Mouse (Mus musculus): ENCODE data around the gene H6pd.

DNA sequence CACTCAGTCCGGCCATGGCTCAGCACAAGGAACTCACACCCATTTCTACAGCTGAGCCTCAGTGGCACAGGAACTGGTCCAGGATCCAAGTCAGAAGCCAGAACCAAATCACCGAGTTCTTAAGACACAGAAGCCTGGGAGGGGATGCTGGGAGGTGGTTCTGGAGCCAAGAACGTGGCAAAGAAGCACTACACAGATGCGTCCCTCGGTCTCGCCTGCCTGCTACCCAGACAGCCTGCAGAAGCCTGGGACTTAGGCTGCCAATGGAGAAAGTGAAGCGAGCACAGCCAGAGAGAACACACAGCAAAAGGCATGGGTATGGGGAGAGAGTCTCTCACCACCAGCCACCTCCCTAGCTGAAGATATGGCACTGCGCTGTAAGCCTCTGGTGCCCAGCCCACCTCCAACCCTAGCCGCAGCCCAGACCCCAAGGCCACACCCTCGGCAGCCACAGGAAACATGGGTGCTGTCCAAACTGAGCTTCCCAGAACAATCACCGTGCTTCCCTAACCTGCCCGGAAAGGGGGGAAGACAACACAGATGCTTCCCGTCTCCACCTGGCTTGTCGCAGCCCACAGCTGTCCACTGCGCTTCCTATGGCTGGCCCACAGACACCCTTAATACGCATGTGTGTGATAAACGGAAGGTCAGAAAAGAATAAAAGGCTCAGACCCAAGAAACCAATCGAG lies 67.6 kb downstream of the H6pd start:
- TF ChIP-seq POLR2A (IDR thresholded peaks at IDR 0.05; ENCODE audit: insufficient read length, low read depth), result no peak
- TF ChIP-seq POLR2AphosphoS2 (IDR thresholded peaks at IDR 0.05; ENCODE audit: insufficient read length, low read depth), result no peak
- no peak for TF ChIP-seq CEBPB (IDR thresholded peaks at IDR 0.05; ENCODE audit: insufficient read depth, poor library complexity, severe bottlenecking)
- no peak for TF ChIP-seq USF1 (IDR thresholded peaks at IDR 0.05; ENCODE audit: low read depth)
- TF ChIP-seq REST (IDR thresholded peaks at IDR 0.05; ENCODE audit: insufficient read depth, insufficient read length), result no peak
- TF ChIP-seq E2F4 (IDR thresholded peaks at IDR 0.05; ENCODE audit: insufficient read depth), result no peak
- no peak for TF ChIP-seq MAX (IDR thresholded peaks at IDR 0.05; ENCODE audit: low read depth)
- peak in 1 of 3 experiments; percentile 43 for TF ChIP-seq MYOD1 (IDR thresholded peaks at IDR 0.05; ENCODE audit: control insufficient read depth in 1 of 3, insufficient read length in 2 of 3, low read depth in 2 of 3)
- TF ChIP-seq MYOG (IDR thresholded peaks at IDR 0.05; ENCODE audit: control insufficient read depth in 1 of 3, insufficient read depth in 1 of 3, insufficient read length in 2 of 3, low read depth in 2 of 3), result no peak

Data from myocyte (in vitro differentiated cells).